Mouse (Mus musculus) lung, postnatal 36 days (tissue): ENCODE results near the gene Hspbp1.

Source experiments
- DNase-seq: peaks from one replicate; pipeline ENCODE4 v3.0.0; 2022; ENCODE audit warnings: mixed read lengths

The Hspbp1 gene

DNA sequence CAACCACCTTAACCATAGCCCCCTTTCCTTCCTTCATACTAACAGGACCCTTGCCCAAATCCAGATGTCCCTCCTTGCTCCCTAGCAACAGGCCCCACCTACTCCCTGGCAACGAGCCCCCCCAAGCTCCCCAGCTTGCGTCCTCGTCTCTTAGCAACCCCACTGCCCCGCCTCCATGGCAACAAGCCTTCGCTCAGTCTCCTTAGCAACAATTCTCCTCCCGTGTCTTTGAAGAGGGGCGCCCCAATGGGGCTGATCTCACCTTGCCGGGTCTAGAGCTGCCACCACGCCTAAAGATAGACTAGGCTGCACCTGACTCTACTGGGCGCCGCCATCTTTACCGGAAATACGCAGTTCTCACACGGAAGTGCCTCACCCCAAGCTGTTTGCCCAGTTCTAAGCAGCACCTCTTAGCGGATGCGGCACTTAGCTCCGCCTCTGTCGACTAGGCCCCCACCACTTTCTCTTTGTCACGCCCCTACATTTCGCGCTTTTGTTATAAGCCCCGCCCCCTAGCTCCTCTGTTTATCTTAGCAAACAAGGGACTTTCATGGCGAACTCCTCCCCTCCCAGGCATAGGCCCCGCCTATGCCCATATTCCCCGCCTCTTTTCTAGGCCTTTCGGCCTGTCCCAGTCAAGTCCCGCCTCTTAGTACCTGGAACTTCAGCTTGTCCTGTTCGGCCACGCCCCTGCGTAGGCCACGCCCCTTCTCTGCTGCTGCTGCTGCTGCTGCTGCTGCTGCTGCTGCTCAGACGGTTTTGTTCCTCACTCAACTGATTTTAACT lies at the start of gene Hspbp1:
Gene Hspbp1 (minus strand): TSS at position 437 of the 786 bp plus-strand sequence.
- DNase-seq, result peak; percentile 99

DNA sequence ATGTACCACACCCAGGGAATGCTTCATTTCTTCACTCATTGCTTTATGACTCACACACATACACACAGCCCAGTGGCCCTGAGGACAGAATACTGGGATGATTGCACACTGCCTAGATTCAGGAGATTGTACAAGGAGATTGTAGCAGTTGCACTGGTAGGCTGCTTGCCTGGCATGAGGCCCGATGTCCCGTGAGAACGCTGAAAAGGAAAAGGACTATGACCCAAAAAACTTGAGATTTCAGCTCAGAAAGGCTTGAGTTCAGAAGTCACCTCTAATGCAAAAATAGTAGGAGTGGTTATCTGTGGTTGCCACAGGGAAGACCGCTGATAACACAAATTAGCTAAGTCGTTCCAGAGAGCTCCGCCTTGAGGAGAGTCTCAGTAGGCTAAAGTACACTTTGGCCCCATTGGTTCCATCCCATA lies 48.1 kb upstream of the Hspbp1 start:
- DNase-seq, result no peak

DNA sequence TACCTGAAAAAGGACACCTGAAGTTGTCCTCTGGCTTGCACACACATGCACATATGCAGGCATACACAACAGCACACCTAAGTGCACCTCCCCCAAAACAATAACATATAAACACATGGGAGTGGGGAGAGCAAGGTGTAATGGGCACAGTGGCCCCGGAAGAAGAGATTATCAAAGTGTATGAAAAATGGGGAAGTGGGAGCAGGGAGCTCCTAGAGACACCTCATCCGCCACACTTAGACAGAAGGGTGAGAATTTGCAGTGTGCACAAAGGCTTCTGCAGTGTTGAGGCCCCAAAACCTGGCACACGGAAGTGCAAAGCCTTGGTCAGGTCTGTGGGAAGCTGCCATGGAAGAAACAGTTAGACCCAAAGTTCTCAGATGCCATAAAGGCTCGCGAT lies 46.2 kb upstream of the Hspbp1 start:
- no peak for DNase-seq

DNA sequence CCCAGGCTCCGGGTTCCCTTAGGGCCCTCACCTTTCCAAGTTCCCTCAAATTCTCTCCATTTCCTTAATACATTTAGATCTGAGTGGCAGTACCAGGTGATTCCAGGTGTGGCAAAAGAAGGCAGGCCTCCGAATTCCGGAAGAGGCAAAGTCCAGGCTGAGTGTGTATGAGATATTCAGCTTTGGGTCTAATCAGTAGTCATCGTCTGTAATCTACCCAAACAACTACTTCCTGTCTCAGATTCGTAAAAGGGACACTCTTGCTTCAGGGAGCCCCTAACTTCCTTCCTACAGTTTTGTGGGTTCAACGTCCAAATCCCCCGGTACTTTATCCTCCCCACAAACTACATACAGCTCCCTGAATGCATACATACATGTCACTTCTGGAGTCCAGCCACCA lies 40.3 kb upstream of the Hspbp1 start, which contains the start of gene Tmem150b:
Gene Tmem150b (minus strand): TSS at position 81 of the 400 bp plus-strand sequence.
- no peak for DNase-seq

DNA sequence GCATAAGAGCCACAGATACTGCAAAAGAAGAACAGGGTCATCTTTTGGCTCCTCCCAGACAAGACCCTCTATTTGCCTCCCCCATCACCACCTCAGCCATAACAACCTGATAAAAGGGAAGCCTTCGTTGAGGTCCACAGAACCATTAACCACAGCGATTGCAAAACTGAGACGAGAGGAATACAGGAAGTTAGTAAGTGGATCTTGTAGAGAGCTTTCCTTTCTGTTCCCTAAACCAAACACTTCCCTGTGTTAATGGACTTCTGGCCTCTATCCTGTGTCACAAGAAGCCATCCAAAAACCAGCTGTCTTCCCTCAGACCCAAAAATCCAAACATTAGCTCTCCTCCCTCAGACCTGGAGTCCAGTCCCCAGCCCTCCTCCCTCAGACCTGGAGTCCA lies 39.5 kb upstream of the Hspbp1 start:
- peak; percentile 78 for DNase-seq

DNA sequence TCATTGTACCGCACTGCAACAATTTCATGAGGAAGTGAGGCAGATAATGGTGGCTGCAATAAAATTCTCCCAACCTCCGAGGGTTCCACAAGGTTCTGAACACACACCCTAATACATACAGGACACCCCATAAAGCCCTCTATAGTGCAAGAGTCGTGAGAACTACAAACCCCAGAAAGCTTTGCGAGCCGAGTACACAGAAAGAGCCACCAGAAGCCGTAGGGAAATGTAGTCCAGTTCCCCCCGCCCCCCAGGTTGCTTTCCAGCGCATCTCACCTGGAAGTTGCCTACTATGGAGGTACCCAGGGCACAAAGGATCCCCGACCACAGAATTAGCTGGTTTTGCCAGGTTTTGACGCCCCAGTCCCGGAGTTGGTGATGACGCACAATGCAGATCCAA lies 38.6 kb upstream of the Hspbp1 start:
- peak; percentile 67 for DNase-seq

DNA sequence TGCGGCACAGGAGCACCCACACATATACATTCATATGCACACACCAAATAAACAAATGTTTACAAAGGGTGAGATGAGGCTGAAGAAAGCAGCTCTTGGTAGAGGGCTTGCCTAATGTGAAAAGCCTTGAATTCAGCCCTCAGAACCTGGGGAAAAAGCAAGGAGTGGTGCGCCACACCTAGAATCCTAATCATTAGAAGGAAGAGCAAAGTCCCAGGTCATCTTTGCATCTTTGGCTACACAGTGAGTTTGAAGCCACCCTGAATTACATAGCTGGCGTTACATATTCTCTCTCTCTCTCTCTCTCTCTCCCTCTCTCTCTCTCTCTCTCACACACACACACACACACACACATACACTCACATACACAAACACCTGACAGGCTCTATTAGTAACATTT lies 34.4 kb upstream of the Hspbp1 start:
- no peak for DNase-seq

DNA sequence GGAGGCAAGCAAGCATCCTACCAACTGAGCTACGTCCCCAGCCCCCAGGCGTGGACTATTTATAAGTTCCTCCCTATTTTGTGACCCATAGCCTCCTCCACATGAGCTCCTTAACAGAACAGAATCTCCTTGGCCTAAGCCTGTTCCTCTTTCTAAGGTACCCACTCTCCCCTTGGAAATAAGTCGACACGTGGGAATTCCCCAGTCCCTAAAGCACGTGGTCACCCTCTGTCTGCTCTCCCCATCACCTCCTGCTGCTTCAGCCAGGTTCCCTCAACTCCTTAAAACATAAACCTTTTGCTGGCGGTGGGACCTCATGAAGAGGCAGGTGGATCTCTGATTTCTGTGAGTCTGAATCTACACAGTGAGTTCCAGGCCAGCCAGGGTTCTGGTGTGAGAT lies 32.1 kb upstream of the Hspbp1 start:
- no peak for DNase-seq

DNA sequence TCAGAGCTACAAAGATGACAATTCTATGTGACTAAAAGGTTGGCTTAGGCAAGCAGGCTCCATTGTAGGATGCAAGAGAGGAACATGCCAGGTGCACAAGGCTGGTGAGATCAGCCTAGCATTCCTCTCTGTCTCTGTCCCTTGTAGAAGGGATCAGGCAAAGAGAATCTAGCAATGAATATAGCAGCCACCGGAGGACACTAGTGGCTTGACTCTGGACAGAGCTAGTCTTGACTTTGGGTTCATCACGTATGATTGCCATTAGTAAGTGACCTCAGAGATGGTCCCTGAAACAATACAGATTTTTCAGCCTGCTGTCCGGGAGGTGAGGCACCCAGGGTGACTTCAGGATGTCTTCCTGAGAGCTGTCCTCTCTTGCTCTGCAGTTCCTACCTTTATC lies 27.7 kb upstream of the Hspbp1 start:
- DNase-seq, result no peak

DNA sequence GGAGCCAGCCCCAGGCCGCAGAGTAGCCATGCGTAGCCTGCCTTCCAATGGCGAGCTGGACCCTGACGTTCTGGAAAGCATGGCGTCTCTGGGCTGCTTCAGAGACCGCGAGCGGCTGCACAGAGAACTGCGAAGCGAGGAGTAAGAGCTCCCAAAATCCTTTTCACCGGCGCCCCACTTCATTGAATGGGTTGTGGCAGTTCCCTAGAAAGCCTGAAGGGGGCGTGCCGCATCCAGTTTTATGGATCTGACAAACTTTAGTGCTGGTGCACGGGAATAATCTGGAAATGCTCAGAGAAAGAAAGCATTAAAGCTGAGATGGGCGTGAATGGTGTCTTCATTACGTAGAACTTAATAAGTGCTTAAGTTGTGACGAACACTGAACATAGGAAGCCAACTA lies 20.2 kb upstream of the Hspbp1 start:
- DNase-seq, result peak; percentile 62

DNA sequence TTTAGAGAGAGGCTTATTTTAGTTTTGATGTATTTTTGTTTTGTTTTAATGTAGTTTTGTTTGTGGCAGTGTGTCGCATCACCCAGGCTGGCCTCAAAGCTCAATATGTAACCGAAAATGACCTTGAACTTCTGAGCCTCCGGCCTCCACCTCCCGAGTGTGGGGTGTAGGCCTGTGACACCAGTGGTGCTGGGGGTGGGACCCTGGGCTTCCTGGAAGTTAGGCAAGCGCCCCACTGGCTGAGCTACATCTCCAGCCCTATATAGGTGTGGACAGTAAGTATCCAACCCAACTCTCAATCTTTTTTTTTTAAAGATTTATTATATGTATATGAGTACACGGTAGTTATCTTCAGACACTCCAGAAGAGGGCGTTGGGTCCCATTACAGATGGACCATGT lies 18.3 kb upstream of the Hspbp1 start:
- no peak for DNase-seq

DNA sequence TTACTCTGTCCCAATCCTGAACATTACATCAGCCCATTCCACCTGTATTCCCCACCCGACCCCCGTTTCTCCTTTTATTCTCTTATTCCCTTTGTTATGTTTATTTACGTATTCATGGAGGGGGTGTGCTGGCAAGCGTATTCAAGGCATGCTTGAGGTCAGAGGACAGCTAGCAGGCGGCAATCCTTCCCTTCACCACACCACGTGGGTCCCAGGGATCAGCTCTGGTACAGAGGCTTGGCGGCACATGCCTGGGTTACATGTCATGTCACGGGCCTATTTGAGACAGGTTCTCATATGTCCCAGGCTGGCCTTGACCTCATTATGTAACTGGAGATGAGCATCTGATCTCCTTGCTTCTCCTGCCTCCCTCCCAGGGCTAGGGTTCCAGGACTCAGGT lies 17.5 kb upstream of the Hspbp1 start:
- peak; percentile 11 for DNase-seq

DNA sequence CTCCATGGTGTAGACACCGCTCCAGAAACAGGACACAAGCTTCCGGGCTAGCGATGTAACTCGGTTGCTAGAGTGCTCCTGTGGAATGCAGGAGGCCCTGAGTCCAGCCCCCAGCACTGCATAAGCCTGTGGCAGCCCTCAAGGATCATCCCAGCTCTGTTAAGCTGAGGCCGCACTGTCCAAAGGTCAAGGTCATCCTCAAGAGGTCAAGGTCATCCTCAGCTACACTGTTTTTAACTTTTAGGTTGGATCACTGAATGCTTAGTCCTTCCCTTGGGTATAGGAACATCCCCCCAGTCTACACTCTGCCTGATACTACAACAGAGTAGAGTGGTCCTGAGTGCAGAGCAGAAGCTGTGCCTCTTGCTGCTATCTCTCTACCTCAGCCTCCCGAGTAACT lies 8.1 kb upstream of the Hspbp1 start:
- no peak for DNase-seq

DNA sequence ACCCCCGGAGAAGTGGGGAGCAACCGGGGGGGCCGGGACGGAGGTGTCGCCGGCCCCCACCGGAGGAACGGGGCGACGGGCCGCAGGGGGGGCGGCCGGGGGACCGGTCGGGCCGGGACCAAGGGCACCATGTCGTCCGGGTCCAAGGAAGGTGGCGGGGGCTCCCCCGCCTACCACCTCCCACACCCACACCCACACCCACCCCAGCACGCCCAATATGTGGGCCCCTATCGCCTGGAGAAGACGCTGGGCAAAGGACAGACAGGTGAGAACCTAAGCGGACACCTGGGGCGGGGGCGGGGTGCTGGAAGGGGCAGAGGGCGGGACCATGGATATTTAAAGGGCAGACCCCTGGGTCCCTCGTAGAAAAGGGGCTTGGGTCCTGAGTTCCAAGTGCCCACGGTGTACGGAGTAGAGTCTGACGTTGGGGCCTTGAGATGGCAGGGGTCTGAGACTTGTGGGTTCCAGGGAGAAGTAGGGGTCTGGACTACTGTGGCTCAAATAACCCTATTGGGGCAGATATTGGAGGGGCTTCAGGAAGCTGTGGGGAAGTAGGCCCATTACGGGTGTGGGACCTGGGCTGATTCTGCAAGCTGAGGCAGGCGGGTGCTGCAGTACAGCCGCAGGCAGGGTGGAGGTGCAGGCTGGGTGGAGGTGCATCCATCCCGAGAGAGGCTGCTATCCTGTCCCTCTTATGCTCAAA lies 6.2 kb upstream of the Hspbp1 start:
- no peak for DNase-seq

DNA sequence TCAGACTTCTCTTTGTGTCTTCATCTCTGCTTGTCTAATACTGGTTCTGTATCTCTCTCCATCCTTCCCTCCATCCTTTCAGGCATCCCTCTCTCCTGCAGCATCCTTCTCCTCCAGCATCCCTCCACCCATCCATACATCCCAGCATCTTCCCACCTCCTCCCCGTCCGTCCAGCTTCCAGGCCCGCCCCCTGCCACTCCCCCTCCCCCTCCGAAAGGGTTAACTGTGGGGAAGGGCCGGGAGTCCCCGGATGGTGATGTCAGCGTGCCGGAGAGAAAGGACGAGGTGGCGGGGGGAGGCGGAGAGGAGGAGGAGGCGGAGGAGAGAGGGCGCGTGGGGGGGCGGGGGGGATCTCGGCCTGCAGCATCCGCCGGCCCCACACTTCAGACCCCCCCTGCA lies 5.5 kb upstream of the Hspbp1 start, which contains the start of gene Brsk1:
Gene Brsk1 (plus strand): TSS at position 218 of the 400 bp plus-strand sequence.
- peak; percentile 22 for DNase-seq

DNA sequence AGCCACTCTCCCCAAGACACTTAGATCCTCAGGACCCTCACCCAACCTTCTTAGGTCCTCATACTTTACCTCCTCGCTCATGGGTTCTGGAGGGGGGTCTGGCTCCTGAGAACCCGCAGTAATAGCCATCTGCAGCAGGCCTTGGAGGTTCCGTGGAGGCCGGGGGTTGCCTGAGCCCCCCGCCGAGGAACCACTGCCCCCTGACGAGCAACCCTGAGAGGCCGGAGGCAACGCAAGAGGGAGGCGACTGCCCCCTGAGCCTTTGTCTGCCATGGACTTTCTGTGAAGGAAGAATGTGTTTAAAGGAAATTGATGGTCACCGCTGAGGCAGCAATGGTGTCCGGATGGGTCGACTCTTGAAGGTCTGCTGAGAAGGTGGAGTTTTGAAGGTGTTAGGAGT lies 665 bp downstream of the Hspbp1 start:
- DNase-seq, result no peak

DNA sequence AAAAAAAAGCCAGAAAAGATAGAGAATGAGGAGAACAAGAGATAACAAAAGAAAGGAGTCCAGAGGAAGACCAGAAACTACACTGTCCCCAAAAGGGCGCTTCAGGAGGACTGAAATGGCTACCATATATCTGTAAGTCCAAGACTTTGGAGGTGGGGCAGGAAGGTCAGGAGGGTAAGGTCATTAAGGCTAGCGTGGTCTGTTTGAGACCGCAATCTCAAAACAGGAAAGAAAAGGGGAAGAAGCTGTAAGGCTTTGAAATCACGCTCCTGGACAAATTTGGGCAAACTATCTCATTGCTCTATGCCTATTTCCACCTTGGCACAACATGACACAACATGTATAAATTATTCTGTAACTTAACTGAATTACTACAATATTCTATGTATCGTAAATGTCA lies 1.6 kb downstream of the Hspbp1 start:
- no peak for DNase-seq

DNA sequence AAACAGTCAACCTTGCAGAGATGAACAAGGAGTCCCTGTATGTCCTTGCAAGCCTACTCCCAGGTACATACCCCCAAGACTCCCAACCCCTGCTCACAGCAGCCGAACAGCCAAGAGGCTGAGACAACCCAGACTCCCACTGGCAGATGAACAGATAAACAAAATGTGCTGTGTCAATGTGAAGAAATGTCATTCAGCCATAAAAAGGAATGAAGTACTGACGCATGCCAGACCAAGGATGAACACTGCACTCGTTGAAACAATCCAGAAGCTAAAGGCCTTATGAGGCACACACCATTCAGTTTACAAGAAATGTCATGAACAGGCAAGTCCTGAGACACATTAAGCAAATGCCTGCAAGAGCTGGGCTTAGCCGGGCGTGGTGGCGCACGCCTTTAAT lies 9.7 kb downstream of the Hspbp1 start:
- DNase-seq, result no peak

DNA sequence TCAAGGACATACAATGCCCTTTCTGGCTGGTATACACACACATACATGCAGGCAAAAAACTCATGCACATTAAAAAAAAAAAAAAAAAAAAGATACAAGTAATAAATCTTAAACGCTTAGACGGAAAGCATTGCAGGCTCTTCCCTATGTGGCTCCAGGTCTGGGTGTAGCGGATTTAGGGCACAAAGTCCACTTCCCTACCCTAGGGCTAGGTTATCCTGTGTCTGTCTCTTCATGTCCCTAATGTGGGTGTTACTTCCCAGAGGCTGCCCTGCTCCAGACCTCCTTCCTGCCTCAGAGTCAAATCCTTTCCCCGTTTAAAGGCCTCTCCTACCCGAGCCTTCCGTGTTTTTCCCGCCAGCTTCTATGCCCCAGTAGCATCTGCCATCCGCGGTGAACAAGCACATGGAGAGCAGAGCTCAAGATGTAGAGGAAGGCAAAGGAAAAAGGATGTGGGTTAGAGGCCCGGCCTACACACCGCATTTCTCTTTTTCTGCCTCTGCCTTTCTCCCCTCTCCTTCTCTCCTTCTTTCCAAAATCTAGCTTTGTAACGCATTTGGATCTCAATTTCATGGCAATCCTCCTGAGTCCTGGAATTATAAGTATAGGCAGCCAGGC lies 10.6 kb downstream of the Hspbp1 start:
- no peak for DNase-seq

DNA sequence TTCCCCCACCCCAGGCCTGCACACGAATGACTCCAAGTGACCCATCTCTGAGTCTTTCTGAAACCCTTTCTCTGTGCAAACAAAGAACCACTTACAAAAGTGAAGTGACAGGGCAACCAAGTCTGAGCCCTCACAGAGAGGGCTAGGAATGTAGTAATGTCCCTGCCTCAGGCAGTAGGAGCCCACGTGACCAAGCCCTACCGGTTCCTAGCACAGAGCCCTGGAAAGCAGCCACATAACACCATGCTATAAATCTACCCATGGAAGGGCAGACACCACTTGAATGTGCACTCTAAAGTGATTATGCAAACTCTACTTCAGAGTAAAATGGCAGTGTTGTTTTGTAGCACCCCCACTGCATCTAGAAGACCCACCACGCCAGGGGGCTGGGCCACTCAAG lies 12.9 kb downstream of the Hspbp1 start:
- peak; percentile 71 for DNase-seq

DNA sequence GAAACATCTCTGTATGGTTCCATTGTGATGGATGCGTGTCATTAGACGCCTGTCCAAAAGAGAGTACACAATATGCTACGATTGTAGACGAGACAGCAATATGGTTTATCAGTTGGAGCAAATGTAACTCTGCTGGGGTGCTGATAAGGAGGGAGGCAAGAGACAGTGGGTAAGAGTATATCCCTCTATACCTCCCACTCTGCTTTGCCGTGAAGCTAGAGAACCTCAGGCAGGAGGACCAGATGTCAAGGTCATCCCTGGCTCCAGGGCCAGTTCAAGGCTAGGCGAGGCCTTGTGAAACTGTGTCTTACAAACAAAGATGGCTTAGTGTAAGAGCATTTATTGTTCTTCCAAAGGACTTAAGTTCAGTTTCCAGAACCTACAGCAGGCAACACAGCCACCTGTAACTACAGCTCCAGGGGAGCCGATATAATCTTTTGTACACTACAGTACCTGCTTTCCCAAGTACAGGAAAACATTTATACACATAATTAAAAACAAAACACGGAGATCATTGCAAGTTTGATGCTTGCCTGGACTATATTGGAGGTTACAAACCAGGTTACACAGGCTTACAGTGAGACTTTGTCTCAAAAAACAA lies 14.1 kb downstream of the Hspbp1 start:
- no peak for DNase-seq

DNA sequence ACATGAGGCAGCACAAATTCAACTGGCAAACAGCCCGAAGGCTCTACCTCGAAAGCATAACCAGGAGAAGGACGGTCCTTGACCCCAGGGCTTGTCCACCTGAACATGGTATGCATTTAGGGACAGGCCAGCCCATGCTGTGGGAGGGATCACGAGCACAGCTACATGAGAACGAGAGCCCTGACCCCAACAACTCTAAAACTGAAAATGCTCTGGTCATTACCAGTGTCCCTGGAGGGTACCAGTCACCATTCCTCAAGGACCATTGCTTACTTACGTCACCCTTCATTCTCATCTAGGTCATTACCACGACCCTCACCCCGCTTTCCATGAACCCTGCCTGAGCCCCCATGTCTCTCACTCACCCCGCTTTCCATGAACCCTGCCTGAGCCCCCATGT lies 15.7 kb downstream of the Hspbp1 start:
- DNase-seq, result no peak

DNA sequence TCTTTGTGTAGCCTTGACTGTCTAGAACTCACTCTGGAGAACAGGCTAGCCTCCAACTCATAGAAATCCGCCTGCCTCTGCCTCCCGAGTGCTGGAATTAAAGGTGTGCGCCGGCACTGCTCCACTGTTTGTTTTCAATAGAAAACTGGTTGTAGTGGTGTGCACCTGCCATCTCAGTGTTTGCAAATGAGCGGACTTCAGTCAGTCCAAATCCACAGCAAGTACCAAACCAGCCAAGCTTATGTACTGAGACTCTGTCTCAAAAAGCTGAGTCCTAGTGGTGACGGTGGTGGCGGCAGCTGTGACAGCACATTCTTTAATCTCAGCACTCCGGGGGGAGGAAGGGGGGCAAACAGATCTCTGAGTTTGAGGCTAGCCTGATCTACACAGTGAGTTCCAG lies 16.4 kb downstream of the Hspbp1 start:
- DNase-seq, result no peak

DNA sequence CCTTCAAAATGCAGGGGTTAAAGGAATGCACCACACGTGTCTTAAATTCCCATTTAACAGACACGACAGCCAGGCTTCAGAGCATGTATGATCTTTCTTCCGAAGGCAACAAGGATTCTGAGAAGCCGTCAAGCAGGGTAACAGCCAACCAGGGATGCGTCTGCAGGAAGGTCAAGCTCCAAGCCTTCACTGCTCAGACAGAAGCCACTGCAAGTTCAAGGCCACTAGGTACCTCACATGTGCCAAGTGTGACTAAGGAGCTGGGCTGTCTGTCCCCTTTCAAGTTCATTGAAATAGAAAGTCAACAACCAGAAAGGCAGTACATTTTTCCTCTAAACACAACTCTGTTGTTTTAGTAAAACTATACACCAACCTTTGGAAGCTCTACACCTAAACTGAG lies 18.0 kb downstream of the Hspbp1 start:
- DNase-seq, result no peak
